8 mouse cellular contexts compared by ENCODE assay signal in the genomic region with DNA sequence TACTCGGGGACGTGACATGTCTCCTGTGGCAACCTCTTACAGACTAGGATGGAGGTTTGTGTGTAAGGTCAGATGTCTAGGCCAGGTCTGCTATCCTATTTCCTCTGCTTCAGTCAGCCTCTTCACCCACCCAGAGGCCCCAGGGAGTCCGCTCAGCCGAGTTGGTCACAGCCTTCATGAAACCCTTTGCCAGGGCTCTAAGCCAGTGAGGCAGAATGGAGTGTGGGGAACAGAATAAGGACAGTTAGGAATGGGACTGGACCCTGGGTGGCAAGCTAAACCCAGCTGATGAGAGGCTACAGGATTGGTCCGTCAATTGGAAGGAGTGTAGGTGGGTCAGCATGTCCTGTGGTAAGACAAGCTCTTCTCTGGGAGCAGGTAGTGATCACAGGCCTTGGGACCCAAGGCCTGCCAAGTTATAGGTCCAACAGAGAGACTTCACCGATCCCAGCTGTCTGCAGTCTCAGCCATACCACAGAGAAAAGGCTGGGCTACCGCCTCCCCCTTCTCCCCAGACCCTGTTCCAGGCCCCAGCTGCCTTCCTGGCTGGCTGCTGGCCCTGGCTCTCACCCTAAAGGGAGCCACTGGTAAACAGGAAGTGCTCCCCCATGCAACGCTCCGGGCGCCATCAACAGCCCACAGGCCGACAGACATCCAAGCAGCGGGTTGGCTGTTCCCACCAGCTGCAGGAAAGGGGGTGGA. TPM values are rescaled to one million over a fixed set of nuclear protein-coding genes. Genes with fewer than 3 reads are reported as not detected.
DNase-seq lines count a peak whose midpoint lies in the region; ATAC-seq and TF ChIP-seq lines count a peak whose summit lies in the region.

No protein-coding gene starts in this region.

- H3K79me2 ChIP-seq in liver, adult 2 months (ENCODE audit: control insufficient read depth, insufficient read depth, low read length) = no peaks in the 10 kb centered on the region

- no peak overlapping the region; the same call in 1 of the 2 replicates for H3K4me2 ChIP-seq in liver, embryonic 12.5 days
- no peak overlapping the region for H3K4me2 ChIP-seq in intestine, embryonic 16.5 days (ENCODE audit: low read depth, low read length)
- peak overlapping the region; percentile 87; the same call in 1 of the 2 replicates for H3K4me2 ChIP-seq in lung, embryonic 15.5 days

- no peak for TF ChIP-seq CTCF in liver, adult 2 months (IDR thresholded peaks at IDR 0.05; ENCODE audit: low read depth, low read length)
- no peak for TF ChIP-seq CTCF in small intestine, adult 2 months (IDR thresholded peaks at IDR 0.05; ENCODE audit: extremely low read depth, insufficient read length, insufficient replicate concordance, low read depth, low read length)

- no peaks in the 10 kb centered on the region for H3K9me3 ChIP-seq in liver, embryonic 12.5 days (replicated peaks)
- no peaks in the 10 kb centered on the region for H3K9me3 ChIP-seq in embryonic facial prominence, embryonic 10.5 days
- H3K9me3 ChIP-seq in intestine, embryonic 16.5 days (ENCODE audit: control insufficient read depth, low read length) = no peaks in the 10 kb centered on the region
- no peaks in the 10 kb centered on the region for H3K9me3 ChIP-seq in lung, embryonic 15.5 days

- peak overlapping the region; percentile 59 for H3K27ac ChIP-seq in liver, adult 2 months (replicated peaks; ENCODE audit: insufficient read depth, low read depth, low read length)
- no peak overlapping the region for H3K27ac ChIP-seq in liver, embryonic 12.5 days
- H3K27ac ChIP-seq in embryonic facial prominence, embryonic 10.5 days (replicated peaks) = peak overlapping the region; percentile 94
- H3K27ac ChIP-seq in intestine, embryonic 16.5 days (ENCODE audit: low read length) = peak overlapping the region; percentile 85
- H3K27ac ChIP-seq in lung, embryonic 15.5 days = peak overlapping the region; percentile 97
- H3K27ac ChIP-seq in small intestine, adult 2 months (ENCODE audit: insufficient read depth, low read depth, low read length) = peak overlapping the region; percentile 33

- no peak for ATAC-seq in liver, embryonic 12.5 days
- ATAC-seq in intestine, embryonic 16.5 days = peak; percentile 24
- ATAC-seq in lung, embryonic 15.5 days (ENCODE audit: borderline replicate concordance, extremely low read depth, low FRiP score, low TSS enrichment) = peak; percentile 68

- H3K4me1 ChIP-seq in liver, adult 2 months (ENCODE audit: control insufficient read depth, insufficient read depth, low read length) = no peaks in the 10 kb centered on the region; the same call in 1 of the 2 replicates
- peaks cover 21% of the 10 kb centered on the region for H3K4me1 ChIP-seq in liver, embryonic 12.5 days
- peaks cover 77% of the 10 kb centered on the region for H3K4me1 ChIP-seq in embryonic facial prominence, embryonic 10.5 days
- H3K4me1 ChIP-seq in intestine, embryonic 16.5 days (ENCODE audit: control insufficient read depth, insufficient read depth, low read length) = peaks cover 66% of the 10 kb centered on the region
- H3K4me1 ChIP-seq in lung, embryonic 15.5 days = peaks cover 80% of the 10 kb centered on the region
- H3K4me1 ChIP-seq in small intestine, adult 2 months (ENCODE audit: control insufficient read depth, insufficient read depth, insufficient read length, low read length) = peaks cover 8% of the 10 kb centered on the region; the same call in 1 of the 2 replicates

- H3K9ac ChIP-seq in liver, adult 2 months (ENCODE audit: low read depth, low read length) = no peak overlapping the region
- H3K9ac ChIP-seq in liver, embryonic 12.5 days = no peak overlapping the region
- peak overlapping the region; percentile 3; the same call in 1 of the 2 replicates for H3K9ac ChIP-seq in intestine, embryonic 16.5 days (ENCODE audit: low read depth, low read length)
- H3K9ac ChIP-seq in lung, embryonic 15.5 days = 0 out of 2 replicates have a peak overlapping the region, but pooled peaks have one; percentile 19

- WGBS in liver, adult 2 months = 75% methylated on average over 12 of the region's 12 CpGs
- WGBS in liver, embryonic 12.5 days (ENCODE audit: insufficient replicate concordance) = 35% methylated on average over 12 of the region's 12 CpGs
- 42% methylated on average over 12 of the region's 12 CpGs for WGBS in embryonic facial prominence, embryonic 10.5 days
- 45% methylated on average over 12 of the region's 12 CpGs for WGBS in intestine, embryonic 16.5 days
- WGBS in lung, embryonic 15.5 days = 33% methylated on average over 12 of the region's 12 CpGs
- 67% methylated on average over 12 of the region's 12 CpGs for WGBS in small intestine, adult 2 months

- no peak overlapping the region for H3K4me3 ChIP-seq in liver, adult 2 months (ENCODE audit: insufficient read depth, low read depth, low read length)
- H3K4me3 ChIP-seq in liver, embryonic 12.5 days = no peak overlapping the region
- peak overlapping the region; percentile 13; the same call in 1 of the 2 replicates for H3K4me3 ChIP-seq in embryonic facial prominence, embryonic 10.5 days
- H3K4me3 ChIP-seq in intestine, embryonic 16.5 days (ENCODE audit: low read length) = no peak overlapping the region
- no peak overlapping the region for H3K4me3 ChIP-seq in lung, embryonic 15.5 days
- H3K4me3 ChIP-seq in small intestine, adult 2 months (ENCODE audit: low read depth, low read length) = no peak overlapping the region

- DNase-seq in liver, adult 2 months (ENCODE audit: extremely low read depth, low read depth, low spot score) = peak; percentile 12
- DNase-seq in embryonic facial prominence, embryonic 10.5 days (ENCODE audit: low spot score) = peak; percentile 44
- peak; percentile 99 for DNase-seq in heart, adult 11 months
- DNase-seq in urinary bladder, postnatal 25 days (ENCODE audit: low spot score) = no peak

- H3K27me3 ChIP-seq in liver, adult 2 months (ENCODE audit: control insufficient read depth, insufficient read depth, low read length) = no peaks in the 10 kb centered on the region
- peaks cover 52% of the 10 kb centered on the region for H3K27me3 ChIP-seq in liver, embryonic 12.5 days (replicated peaks)
- no peaks in the 10 kb centered on the region for H3K27me3 ChIP-seq in embryonic facial prominence, embryonic 10.5 days (replicated peaks; ENCODE audit: low read depth, poor library complexity, severe bottlenecking)
- H3K27me3 ChIP-seq in intestine, embryonic 16.5 days (replicated peaks; ENCODE audit: control insufficient read depth, insufficient read depth, low read length) = no peaks in the 10 kb centered on the region
- H3K27me3 ChIP-seq in lung, embryonic 15.5 days = no peaks in the 10 kb centered on the region
- H3K27me3 ChIP-seq in small intestine, adult 2 months (ENCODE audit: control insufficient read depth, insufficient read depth, low read length) = 0 out of 2 replicates have a peak, but pooled peaks cover 3% of the 10 kb centered on the region

- no peak for TF ChIP-seq POLR2A in liver, adult 2 months (IDR thresholded peaks at IDR 0.05; ENCODE audit: extremely low read depth, insufficient read depth, low read length)
- TF ChIP-seq POLR2A in small intestine, adult 2 months (IDR thresholded peaks at IDR 0.05; ENCODE audit: low read depth, low read length) = no peak

- peaks cover 2% of the 10 kb centered on the region; the same call in 1 of the 2 replicates for H3K36me3 ChIP-seq in liver, adult 2 months (ENCODE audit: control insufficient read depth, insufficient read depth, low read length)
- peaks cover 16% of the 10 kb centered on the region for H3K36me3 ChIP-seq in liver, embryonic 12.5 days
- peaks cover 29% of the 10 kb centered on the region for H3K36me3 ChIP-seq in embryonic facial prominence, embryonic 10.5 days (replicated peaks)
- no peaks in the 10 kb centered on the region for H3K36me3 ChIP-seq in intestine, embryonic 16.5 days (ENCODE audit: control insufficient read depth, insufficient read depth, low read length)
- no peaks in the 10 kb centered on the region for H3K36me3 ChIP-seq in lung, embryonic 15.5 days
- H3K36me3 ChIP-seq in small intestine, adult 2 months (ENCODE audit: control insufficient read depth, insufficient read depth, low read length) = no peaks in the 10 kb centered on the region; the same call in 1 of the 2 replicates

RNA-seq across cellular contexts. Expression of a gene that starts 2.2 kb away (rescaled TPM):
- 0.55 and 0.94 TPM in 2 replicates for total RNA-seq in liver, adult 2 months (2014; rRNA removed)
- 2.5 and 3.7 TPM in 2 replicates for polyA plus RNA-seq in liver, adult 2 months (2012; rRNA removed)
- polyA plus RNA-seq in liver, embryonic 12.5 days (2016; fragmentation: Nextera tagmentation; extraction: Ambion mirVana) = 3.7 and 3.9 TPM in 2 replicates
- polyA plus RNA-seq in embryonic facial prominence, embryonic 10.5 days (2016; fragmentation: Nextera tagmentation; extraction: Ambion mirVana) = 6.6 and 7.2 TPM in 2 replicates
- polyA plus RNA-seq in intestine, embryonic 16.5 days (2015; fragmentation: Nextera tagmentation; extraction: Ambion mirVana) = 3.3 and 4.0 TPM in 2 replicates
- polyA plus RNA-seq in lung, embryonic 15.5 days (2015; fragmentation: Nextera tagmentation; extraction: Ambion mirVana) = 23.0 and 27.9 TPM in 2 replicates
- polyA plus RNA-seq in small intestine, adult 2 months (2012; rRNA removed) = 19.3 and 21.9 TPM in 2 replicates

Comparison
In these comparisons a context has a peak if more than half of its experiments do, and no peak if none do; other contexts are left out.
1. H3K9ac ChIP-seq: peak in intestine, embryonic 16.5 days (single experiment) and lung, embryonic 15.5 days (single experiment); none in liver, adult 2 months (single experiment) and liver, embryonic 12.5 days (single experiment).